Mouse (Mus musculus) frontal cortex, adult 2 months (tissue): Measurements from ENCODE around the gene Bmp2k. TPM values are rescaled to one million over a fixed set of nuclear protein-coding genes. Genes with fewer than 3 reads are reported as not detected.
A peak's percentile ranks its signal among the peaks of the same experiment; 100 is the strongest.
"Not testable (repeated sequence)": the region's sequence is repeated elsewhere in the genome, so short reads cannot be mapped to it uniquely, and the experiment has no call there.

Experiments
- DNase-seq, 2 experiments: peaks; one replicate each; pipeline ENCODE4 v3.0.0; 2022; ENCODE audit warnings: low spot score in 1 of 2; ENCODE audit errors: extremely low spot score in 1 of 2
- polyA plus RNA-seq: library from polyadenylated mRNA; depleted of rRNA; stranded (reverse); fragments of >200 nt; gene quantifications from 2 replicates; pipeline ENCODE4 v1.2.3, GENCODE M21; 2012

The Bmp2k gene
- polyA plus RNA-seq, 1 experiment: 7.6 TPM

DNA sequence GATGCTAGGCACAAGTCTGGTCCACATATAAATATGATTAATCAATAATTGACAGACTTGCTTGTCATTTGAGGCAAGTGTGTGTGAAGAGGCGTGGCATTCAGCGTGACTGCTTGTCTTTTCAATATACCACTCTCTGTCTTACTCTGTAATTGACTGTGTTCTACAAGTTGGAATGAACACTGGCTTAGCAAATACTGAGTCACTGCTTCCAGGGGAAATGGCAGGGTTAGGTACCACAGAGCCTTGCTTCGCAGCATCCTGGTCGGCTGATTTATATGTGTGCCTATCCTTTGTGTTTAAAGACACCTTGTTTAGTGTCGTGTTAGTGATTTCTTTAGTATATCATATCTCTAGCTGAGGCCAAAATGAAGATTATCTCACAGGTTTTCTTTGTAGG is 3.0 kb downstream of the Bmp2k start:
- no peak for DNase-seq

GRCm38 (mm10) chr5:97001153-97001552 is 3.7 kb downstream of the Bmp2k start:
- DNase-seq: no peak

- DNase-seq: no peak
Observed at GRCm38 (mm10) chr5:97001571-97001970, 4.1 kb downstream of the Bmp2k start.

- no peak for DNase-seq
Observed at GRCm38 (mm10) chr5:97002336-97002735, 4.8 kb downstream of the Bmp2k start.

DNA sequence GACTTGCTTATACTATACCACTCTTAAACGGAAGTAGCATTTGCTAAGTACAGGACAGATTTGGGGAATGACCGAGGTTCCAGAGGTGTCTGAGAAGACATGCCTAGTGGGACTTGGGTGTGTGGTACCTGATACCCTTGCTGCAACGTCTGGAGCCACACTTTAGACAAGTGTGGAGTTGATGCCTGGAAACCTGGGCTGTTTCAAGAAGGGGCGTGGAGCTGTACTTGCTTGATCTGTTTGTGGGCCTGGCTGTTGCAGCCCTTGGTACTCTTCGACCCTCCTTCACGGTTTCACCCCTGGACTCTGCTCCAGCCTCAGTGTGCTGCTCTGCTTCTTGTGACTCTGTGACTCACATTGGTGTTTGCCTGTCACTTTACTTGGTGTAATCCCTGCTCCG is 5.4 kb downstream of the Bmp2k start:
- no peak for DNase-seq

DNA sequence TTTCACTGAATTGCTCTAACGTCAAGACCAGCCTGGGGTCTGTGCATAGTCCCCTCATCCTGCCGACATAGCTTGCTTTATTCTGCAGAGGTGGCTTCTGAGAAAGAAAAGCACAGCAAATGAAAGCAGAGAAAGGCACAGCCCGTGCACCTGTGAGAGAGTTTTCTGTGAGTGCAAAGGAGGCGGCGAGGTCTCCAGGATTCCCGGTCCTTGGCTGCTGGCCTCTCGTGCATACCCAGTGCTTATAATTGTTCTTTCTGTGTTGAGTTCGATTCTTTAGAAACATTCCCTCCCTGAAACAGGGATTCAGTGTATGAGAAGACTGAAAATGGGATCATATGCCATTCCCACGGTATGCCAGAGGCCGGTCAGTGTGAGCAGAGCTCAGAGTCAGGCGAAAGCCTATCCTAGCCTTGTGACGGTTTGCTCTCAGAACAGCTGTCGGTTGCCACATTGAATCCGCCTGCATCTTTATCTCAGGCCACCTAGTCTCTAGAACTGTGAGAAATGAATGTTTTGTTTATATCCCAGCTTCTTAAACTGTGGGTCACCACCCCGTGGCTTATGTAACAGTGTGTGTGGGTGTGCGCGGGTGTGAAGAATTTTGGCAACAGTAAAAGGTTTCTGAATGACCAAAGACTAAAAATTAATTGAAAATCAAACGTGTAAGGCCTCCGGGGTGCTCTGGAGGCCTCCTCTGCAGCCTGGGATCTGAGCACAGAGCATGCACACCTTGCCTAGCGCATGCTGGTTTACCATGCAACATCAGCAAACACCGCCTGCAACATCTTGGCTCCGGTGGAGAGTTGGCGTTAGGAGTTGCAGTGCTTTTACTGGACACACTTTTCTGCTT is 6.9 kb downstream of the Bmp2k start:
- no peak for DNase-seq

DNA sequence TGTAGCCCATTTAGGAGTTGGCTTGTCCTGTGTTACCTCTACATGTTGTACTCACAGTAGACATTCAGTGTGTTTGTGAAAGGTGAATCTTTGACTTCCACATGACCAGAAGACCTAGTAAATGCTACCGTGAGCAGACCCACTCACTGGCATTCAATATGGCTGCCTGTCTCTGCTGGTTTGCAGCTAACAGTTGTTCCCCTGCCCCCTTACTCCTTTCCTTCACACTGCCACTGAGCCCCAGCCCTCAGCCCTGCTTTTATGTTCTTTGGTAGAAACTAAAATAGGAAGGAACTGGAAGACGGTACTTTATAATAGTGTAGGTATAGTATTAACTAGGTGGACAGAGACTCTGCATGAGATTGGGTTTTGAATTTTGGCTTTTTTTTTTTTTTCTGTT is 8.4 kb downstream of the Bmp2k start:
- no peak for DNase-seq

- no peak for DNase-seq
Observed at GRCm38 (mm10) chr5:97006929-97007328, 9.4 kb downstream of the Bmp2k start.

DNA sequence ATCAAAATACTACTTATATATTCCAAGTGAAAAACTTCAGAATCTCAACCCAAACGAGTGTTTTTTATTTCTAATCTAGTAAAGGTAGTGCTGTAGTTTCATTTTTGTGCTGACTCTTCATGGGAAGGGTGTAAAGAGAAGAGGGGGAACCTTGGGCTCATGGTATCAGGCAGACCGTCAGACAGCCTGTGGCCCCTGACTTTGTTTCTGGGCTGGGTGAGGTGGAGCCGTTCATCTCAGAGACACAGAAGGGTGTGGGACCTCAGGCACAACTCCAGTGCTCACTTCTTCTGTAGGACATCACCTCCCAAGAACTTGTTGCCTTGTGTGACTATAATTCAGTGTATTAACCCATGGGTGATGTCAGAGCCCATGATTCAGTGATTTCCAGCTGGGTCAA is 10.0 kb downstream of the Bmp2k start:
- no peak for DNase-seq

DNA sequence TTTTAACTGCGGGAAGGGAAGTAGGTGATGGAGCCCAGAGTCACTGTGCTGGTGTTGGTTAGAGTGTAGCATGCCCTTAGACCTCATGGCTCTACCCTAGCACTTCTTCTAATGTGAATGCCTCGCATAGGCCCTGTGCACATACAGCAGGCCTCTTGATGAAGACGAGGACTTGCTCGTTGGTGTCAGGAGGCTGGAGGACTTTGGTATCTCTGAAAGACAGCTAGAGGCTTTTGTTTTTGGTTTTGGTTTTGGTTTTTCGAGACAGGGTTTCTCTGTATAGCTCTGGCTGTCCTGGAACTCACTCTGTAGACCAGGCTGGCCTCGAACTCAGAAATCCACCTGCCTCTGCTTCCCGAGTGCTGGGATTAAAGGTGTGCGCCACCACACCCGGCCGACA is 11.7 kb downstream of the Bmp2k start:
- DNase-seq: not testable (repeated sequence)

GRCm38 (mm10) chr5:97009601-97010335 is 12.3 kb downstream of the Bmp2k start:
- DNase-seq: no peak

DNA sequence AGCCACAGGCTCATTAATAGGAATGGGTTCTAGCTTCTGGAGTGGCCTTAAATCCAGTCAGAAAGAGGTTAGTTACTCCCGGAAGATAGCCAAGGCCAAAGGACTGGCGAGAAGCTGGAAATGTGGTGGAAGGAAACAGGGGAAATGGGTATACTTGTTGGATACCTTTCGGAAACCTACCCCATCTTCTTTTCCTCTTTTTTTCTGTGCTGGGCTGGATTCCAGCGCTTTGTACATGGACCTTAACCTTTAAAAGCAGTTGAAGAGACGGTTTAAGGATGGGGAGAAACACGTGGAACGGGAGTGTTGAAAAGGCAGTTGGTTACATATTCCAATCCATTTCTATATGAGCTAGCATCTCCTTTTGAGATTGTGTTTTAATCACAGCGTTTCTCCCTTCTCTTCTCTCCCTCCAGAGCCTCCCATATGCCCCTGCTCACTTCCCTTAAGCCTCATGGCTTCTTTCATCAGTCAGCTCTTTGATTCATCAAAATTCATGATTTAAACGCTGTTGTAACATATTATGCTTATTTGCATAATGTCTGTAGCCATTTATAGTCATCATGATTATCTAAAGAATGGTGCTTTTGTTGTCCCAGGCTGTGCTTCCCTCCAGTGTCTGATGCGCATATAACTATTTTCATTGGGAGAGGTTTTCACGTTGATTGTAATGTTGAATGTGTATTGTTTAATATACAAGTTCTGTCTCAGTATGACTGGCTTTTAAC is 18.5 kb downstream of the Bmp2k start:
- no peak for DNase-seq

- DNase-seq: peak in 1 of 2 experiments; percentile 15
Observed at GRCm38 (mm10) chr5:97016842-97017577, 19.5 kb downstream of the Bmp2k start.

DNA sequence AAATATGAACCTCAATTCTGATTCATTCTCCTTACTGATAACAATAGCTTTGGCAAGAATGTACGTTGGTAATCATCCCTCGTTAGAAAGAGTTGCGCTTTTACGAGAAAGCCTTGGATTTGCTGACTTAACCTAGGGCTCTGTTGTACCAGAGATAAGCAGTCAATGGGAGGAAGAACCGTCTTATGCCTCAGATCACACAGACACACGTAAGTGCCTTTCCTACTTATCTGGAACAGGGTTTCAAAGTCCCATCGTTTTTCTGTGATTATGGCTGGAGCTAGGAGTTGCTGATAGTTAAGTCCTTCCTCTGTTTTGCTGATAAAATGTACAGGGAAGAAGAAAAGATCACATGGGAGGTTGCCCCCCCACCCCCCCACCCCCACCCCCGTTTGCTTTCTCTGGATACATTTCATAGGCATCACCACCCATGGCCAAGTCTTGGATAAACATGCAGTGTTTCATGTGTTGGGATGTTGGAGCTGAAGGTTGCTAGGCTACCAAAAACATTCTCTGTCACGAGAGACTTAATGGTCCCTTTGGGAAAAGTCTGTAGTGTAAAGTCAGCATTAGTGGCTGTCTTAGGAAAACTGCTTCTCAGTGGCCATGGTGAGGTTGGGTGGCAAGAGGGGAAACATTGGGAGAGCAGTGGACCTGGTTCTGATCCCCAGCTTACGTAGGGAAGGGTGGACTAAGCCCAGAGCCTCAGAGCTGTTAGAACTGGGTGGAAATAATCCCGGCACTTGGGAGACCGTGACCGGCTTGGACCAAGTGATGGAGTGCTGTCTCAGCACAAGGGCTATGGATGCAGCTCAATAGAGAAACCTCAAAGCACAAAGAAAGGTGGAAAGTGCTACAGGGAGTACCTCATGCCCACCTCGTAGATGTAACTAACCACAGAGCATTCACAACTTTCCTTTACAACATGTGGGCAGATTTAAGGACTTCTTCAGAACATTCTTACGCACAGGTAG is 25.1 kb downstream of the Bmp2k start:
- no peak for DNase-seq

- DNase-seq: no peak
Observed at GRCm38 (mm10) chr5:97024834-97025233, 27.3 kb downstream of the Bmp2k start.

DNA sequence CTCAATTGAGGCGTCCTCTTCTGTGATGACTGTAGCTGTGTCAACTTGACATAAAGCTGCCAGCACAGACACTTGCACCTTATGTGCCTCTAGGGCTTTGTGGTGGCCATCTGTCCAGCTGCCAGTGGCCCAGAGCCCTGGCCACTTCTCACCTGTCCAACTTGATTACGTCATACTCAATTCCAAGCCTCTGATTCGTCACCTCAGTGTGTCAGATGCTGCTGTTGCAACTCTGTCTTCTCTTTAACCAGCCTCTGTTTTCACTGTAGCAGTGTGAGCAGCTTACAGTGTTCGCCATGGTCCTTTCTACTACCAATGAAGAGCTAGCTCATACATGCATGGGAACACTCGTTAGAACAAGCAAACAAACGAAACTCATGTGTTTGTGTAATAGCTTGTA is 28.2 kb downstream of the Bmp2k start:
- no peak for DNase-seq

DNA sequence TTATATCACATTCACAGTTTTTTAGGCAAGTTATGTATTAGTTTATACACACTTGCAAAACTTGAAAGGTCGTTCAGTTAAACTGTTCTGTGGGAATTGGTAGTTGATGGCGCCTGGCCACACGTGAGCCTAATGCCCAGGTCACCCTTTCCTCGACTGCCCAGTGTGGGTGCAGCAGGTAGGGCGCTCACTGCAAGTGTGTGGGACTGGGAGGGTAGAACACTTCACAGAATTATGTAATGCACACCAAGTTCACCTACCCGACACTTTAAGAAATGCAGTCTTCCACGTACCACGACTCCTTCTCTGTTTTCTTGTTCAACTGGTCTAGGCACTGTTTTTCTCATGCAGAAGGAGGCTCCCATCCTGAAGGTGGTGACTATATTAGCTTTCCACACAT is 30.5 kb downstream of the Bmp2k start:
- DNase-seq: no peak

DNA sequence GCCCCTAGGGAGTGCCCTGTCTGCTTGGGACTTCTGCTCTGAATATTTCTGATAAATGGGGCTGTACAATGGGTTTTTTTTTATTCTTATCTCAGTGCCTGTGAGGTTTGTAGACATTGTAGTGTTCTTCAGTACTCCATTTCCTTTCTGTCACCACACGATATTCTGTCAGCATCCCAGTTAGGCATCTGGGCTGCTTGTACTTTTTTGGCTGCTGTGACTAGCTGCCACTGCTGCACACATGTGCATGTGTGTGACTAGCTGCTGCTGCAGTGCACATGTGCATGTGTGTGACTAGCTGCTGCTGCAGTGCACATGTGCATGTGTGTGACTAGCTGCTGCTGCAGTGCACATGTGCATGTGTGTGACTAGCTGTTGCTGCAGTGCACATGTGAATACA is 31.4 kb downstream of the Bmp2k start:
- not testable (repeated sequence) for DNase-seq

DNA sequence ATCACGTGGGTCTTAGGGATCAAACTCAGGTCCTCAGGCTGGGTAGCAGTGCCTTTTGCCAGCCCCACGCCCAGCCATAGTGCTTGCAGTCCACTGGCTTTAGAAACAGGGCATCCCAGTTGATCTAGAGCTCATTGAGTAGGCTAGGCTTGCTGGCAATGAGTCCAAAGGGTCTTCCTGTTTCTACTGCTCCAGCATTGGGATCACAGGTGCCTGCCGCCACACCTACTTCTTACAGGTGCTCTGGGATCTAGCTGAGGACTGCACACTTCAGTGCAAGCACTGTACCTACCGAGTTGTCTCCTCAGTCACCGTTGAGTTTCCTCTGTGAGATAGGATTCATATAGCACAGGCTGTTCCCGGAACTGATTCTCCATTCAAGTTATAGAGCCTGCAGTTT is 34.3 kb downstream of the Bmp2k start:
- DNase-seq: no peak
